Mouse (Mus musculus) megakaryocyte, embryonic 14.5 days (primary cell): ENCODE results near the gene Serping1. TPM values are rescaled to one million over a fixed set of nuclear protein-coding genes. Genes with fewer than 3 reads are reported as not detected.

Experiments
- H3K27me3 ChIP-seq: replicated peaks from 2 replicates; pipeline ENCODE3; 2012; ENCODE audit warnings: inconsistent platforms
- H3K36me3 ChIP-seq: replicated peaks from 2 replicates; pipeline ENCODE3; 2012; ENCODE audit warnings: low read length, inconsistent platforms, mixed read lengths
- H3K4me1 ChIP-seq: 2 replicates; pipeline ENCODE4 v1.6.1; 2012; ENCODE audit warnings: inconsistent platforms
- H3K4me3 ChIP-seq: replicated peaks from 2 replicates; pipeline ENCODE3; 2012; ENCODE audit warnings: moderate library complexity, mild to moderate bottlenecking, inconsistent platforms
- H3K9me3 ChIP-seq: 2 replicates; pipeline ENCODE4 v1.6.1; 2012; ENCODE audit warnings: inconsistent platforms
- FLI1 ChIP-seq: IDR thresholded peaks from 2 replicates; pipeline ENCODE4 v1.6.1; 2012; ENCODE audit warnings: low read length, inconsistent platforms, mixed read lengths
- GATA1 ChIP-seq: IDR thresholded peaks from 3 replicates; pipeline ENCODE4 v1.6.1; 2012; ENCODE audit warnings: mixed read lengths, low read length, inconsistent platforms, borderline replicate concordance
- polyA plus RNA-seq: library from polyadenylated mRNA; stranded (reverse); fragments of >175 nt; gene quantifications from 2 replicates; pipeline ENCODE4 v1.2.3, GENCODE M21; 2012; ENCODE audit warnings: low replicate concordance; ENCODE audit not compliant: insufficient read depth

Serping1 gene
- polyA plus RNA-seq, 1 experiment = not detected

DNA sequence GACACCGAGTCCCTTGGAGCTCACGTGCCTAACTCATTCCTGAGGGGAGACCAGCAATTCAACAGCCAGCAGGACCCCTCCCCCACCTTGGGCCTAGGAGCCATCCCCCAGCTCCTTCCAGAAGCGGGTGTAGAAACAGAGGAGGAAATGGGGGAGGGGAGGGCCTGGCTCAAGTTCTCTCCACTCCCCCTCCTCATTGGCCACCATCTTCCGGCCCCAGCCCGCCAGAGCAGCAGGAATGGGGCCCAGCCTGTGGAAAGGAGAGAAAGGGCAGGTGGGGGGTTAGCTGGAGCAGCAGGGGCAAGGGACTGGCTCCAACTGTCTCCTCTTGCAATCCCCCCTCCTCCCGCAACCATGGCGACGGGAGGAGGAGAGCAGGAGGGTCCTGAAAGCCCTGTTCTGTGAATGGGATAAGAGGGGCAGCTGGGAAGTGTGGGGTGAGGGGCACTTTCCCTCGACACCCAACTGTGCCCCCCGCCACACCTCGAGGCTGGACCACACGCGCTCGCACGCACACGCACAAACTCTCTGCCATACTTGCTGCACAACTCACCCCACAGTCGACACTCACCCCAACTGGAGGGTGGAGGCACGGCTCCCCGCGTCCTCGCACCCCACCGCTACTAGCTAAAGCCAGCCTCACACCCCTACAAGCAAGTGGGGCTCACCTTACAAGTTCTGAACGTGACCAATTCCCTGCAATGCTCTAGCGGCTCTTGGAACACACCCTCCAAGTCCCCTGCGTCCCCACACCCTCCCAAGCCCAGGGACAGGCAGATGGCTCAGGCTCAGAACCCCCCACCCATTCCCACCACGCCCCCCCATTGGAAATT lies 32.6 kb downstream of the Serping1 start:
- Histone ChIP-seq H3K4me1 (peaks cover 79% of the 10 kb centered on the region), H3K27me3 (peaks cover 31% of the 10 kb centered on the region), H3K9me3 (no peaks in the 10 kb centered on the region), H3K36me3 (peaks cover 10% of the 10 kb centered on the region), H3K4me3 (peak overlapping the region; percentile 94)
- TF ChIP-seq FLI1 = no peak

DNA sequence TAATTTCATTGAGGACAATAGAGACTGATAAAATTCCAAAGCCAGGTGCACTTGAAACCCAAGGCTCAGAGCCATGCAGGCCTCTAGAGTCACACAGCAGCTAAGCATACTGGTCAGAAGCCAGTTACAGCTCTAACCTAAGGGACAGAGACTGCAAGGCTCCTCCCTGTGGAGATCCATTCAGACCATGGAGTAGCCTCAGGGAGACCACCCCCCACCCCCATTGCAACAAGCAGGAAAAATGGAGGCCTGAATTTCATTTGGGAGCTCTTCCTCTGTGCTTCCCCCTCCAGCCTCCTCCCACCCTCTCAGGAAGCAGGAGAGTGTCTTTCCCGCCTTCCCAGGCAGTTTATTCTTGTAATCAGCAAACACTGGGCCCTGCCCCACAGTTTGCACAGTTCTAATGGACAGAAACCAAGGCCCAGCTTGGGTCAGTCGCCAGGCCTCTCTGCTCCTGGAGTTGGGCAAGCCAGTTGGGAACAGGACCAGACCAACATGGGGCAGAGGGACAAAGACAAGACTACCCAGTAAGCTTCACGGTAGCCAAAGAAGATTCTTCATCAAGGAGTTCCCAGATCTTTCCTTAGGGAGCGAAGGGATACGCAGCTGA lies 33.3 kb downstream of the Serping1 start:
- H3K4me3 ChIP-seq = peak overlapping the region; percentile 94
- H3K4me1 ChIP-seq = peaks cover 81% of the 10 kb centered on the region
- no peaks in the 10 kb centered on the region for H3K9me3 ChIP-seq
- peaks cover 32% of the 10 kb centered on the region for H3K27me3 ChIP-seq
- peaks cover 10% of the 10 kb centered on the region for H3K36me3 ChIP-seq
- no peak for TF ChIP-seq GATA1
- TF ChIP-seq FLI1 = no peak

DNA sequence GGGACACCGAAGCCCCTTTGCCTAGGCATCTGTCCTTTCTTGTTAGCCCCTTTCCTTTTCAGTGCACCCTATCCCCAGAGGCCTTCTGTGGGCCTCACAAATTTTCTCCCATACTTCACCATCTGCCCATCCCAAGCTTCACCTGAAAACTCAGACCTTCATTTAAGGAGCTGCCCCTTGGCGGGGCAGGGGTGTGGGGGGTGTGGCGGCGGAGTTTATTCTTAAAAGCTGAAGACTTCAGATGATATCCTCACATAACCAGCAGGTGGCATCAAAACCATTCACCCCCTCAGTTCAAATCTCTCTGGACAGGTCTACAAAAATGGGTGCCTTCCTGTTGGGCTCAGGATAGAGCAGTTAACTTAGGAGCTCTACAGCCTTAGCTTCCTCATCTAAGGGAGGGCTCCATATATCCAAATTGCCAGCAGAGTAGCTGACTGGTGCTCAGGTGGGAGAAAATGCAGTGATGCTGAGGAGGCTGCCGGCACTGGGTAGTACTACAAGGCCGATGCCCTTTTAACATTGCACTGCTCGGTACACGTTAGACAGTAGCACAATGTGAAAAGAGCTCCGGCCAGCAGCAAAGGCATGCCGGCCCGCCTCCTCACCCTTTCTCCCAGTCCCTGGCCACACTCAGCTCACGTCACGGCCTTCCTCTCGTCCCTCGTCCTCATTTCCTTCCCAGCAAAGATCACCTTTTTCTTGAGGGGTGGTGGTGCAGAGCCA lies 34.5 kb downstream of the Serping1 start:
- no peak for TF ChIP-seq GATA1
- no peak for TF ChIP-seq FLI1
- H3K4me3 ChIP-seq = peak overlapping the region; percentile 38
- H3K9me3 ChIP-seq = no peaks in the 10 kb centered on the region
- peaks cover 87% of the 10 kb centered on the region for H3K4me1 ChIP-seq
- H3K36me3 ChIP-seq = peaks cover 10% of the 10 kb centered on the region
- H3K27me3 ChIP-seq = peaks cover 35% of the 10 kb centered on the region

DNA sequence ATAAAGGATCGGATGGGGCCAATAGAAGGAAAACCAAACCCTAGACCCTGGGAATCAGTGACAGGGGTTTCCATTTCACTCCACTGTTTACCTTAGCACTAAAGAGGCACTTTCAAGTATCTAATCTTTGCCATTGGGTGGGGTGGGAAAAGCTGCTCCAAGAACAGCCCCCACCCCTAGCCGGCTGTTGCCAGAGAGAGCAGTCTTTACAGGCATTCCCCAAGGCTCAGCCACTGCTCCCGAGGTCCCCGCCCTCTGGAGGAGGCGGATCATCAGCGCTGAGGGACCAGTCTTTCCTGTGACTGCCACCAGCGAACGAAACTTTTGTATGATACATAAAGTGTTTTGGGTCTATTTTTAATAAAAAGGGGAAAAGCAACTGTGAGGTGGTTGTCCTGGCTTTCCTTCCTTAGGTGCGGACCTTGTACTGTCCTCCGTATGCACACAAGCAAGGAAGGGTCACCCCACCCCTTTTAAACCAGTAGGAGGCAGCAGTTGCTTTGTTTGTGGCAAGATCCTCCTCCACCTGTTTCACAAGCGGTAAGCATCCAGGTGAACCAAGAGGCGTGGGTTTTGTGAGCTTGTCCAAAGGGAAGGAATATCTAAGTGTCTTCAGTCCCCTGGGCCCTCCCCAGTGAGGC lies 36.9 kb downstream of the Serping1 start:
- Histone ChIP-seq H3K4me1 (peaks cover 100% of the 10 kb centered on the region), H3K4me3 (peak overlapping the region; percentile 84), H3K9me3 (no peaks in the 10 kb centered on the region), H3K36me3 (peaks cover 10% of the 10 kb centered on the region), H3K27me3 (peaks cover 49% of the 10 kb centered on the region)
- TF ChIP-seq FLI1 (no peak), GATA1 (no peak)

DNA sequence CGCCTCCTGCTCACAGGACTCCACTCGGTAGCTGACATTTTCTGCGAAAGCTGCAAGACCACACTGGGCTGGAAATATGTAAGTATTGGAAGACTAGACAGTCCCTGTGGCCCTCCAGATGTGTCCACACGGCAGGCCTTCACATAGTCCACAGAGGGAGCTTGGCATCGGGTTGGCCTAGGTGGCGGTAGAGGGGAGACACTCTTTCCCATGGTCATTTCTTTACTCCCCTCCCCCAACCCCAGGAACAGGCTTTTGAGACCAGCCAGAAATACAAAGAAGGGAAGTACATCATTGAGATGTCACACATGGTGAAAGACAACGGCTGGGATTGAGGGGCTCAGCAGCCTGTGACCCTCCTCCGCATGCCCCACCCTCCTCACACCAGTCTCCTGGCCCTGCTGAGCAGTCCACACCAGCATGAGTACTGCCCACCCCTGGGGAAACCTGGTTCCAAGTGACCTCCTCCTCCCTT lies 37.8 kb downstream of the Serping1 start:
- Histone ChIP-seq H3K4me1 (peaks cover 95% of the 10 kb centered on the region), H3K36me3 (peaks cover 10% of the 10 kb centered on the region), H3K27me3 (peaks cover 43% of the 10 kb centered on the region), H3K9me3 (no peaks in the 10 kb centered on the region), H3K4me3 (no peak overlapping the region)
- TF ChIP-seq GATA1 (no peak), FLI1 (no peak)

DNA sequence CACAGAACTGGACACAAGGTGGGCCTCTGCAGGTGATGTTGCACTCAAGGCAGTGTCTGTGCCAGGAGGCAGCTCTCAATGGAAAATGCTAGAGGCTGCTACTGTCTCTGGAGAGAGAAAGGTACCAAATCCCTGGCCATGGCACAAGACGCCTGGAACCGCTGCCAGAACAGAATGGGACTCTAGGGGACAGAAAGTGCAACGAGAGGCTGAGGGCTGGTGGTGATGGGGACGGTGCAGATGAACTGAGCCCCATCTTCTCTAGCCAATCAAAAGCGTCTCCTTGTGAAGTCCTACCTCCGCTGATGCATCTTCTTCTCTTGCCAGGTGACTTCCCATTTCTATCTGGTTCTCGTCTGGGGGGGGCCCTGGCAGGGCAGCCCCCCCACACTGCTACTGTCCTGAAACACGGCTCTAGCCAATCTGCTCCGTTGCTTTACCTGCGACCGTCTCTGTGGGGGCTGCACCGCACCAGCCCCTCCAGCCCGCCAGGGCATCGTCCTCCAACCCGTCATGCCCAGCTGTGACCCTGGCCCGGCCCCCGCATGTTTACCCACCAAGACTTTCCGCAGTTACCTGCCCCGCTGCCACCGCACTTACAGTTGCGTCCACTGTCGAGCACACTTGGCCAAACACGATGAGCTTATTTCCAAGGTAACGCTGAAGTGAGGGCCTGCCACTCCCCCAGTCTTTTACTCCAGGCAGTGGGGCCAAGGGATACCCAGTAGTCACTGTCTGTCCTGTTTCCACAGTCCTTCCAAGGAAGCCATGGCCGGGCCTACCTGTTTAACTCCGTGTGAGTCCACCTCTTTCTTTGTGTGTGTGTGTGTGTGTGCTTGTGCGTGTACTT lies 38.7 kb downstream of the Serping1 start:
- peaks cover 10% of the 10 kb centered on the region for H3K36me3 ChIP-seq
- H3K27me3 ChIP-seq = peaks cover 41% of the 10 kb centered on the region
- TF ChIP-seq GATA1 = no peak
- TF ChIP-seq FLI1 = no peak
- no peak overlapping the region for H3K4me3 ChIP-seq
- H3K4me1 ChIP-seq = peaks cover 86% of the 10 kb centered on the region
- no peaks in the 10 kb centered on the region for H3K9me3 ChIP-seq

DNA sequence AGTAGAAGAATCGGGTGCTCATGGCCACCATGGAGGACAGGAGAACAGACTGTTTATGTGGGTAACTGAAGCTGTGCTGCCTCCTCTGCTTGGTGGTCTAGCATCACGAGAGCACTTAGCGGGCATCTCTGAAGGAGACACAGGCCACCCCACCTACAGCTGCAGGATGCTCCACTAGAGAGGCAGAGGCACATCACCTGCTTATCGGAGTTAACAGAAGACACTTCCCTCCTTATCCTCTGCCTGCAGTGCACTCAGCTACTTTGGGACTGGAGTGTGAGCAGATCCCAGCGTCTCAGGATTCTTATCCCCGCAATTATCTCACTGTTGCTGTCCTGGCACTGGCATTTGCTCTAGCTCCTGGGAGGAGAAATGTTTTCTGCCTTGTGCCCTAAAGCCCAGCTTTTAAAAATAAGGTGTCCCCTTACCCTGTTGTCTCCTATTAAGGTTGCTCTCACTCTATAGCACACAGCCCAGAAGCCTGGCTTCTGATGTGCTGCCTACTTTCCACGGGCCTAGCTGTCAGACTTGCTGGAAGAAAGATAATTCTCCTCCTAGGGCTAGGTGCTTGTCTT lies 39.8 kb downstream of the Serping1 start:
- TF ChIP-seq FLI1 (no peak), GATA1 (no peak)
- peaks cover 77% of the 10 kb centered on the region for H3K4me1 ChIP-seq
- H3K27me3 ChIP-seq = peaks cover 41% of the 10 kb centered on the region
- no peaks in the 10 kb centered on the region for H3K9me3 ChIP-seq
- peak overlapping the region; percentile 91 for H3K4me3 ChIP-seq
- peaks cover 5% of the 10 kb centered on the region for H3K36me3 ChIP-seq

DNA sequence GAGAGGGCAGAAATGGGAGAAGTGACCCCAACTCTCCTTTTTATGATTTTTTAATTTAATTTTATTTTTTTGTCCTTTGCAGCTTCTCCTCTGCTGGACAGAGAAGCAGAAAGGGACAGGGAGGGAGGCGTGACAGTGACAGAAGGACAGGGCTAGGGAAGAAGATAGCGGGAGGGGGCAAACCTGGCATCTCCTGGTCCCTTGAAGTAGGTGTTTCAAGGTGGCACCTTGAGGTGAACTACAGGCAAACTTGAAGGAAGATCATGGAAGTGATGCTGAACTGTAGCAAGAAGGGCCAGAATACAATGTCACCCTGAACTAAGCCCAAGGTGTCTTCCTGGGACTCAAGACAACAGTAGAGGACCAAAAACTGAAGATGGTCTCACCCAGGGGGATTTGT lies 40.3 kb downstream of the Serping1 start:
- TF ChIP-seq GATA1 = no peak
- TF ChIP-seq FLI1 = no peak
- Histone ChIP-seq H3K27me3 (peaks cover 41% of the 10 kb centered on the region), H3K36me3 (peaks cover under 1% of the 10 kb centered on the region), H3K9me3 (no peaks in the 10 kb centered on the region), H3K4me3 (peak overlapping the region; percentile 91), H3K4me1 (peaks cover 72% of the 10 kb centered on the region)

DNA sequence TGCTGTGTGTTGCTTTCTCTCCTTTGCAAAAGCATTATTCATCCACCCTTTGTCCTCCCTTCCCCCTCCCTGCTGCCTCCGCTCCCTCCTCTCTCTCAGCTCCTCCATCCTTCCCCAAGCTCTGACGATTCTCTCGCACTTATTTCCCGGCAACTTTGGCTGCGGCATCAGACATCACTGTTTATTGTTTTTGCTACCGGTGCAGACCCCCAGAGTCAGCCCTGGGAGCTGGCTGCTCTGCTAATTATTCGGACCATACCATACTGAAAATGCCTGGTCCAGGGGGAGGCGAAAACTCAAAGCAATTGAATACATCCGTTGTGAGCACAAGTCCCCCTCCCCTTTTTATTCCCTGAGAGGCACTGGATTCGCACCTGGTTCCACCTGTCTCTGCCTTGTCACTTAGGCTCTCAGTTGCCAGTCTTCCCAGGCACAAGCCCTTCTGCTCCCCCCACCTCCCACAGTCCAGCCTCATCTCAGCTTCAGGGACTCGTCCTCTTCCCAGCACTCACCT lies 40.8 kb downstream of the Serping1 start:
- Histone ChIP-seq H3K9me3 (no peaks in the 10 kb centered on the region), H3K4me1 (peaks cover 67% of the 10 kb centered on the region), H3K27me3 (peaks cover 41% of the 10 kb centered on the region), H3K4me3 (peak overlapping the region; percentile 91), H3K36me3 (no peaks in the 10 kb centered on the region)
- TF ChIP-seq GATA1 (no peak), FLI1 (no peak)
